ENCODE assay signal across 1 mouse cellular context in genomic region chr2:181495845-181496244, GRCm38 (mm10).
TF ChIP-seq lines count a peak whose summit lies in the region.

No protein-coding gene starts in this region.

TF ChIP-seq in MEL, 35 proteins besides CTCF, POLR2A, EP300 and RAD21:
- TF ChIP-seq NELFE (IDR thresholded peaks at IDR 0.05; ENCODE audit: low read depth, low read length): 0 out of 2 replicates have a peak, but pooled peaks have one; percentile 12
